Mouse (Mus musculus): ENCODE measurements around the gene Cwc22. TPM values are rescaled to one million over a fixed set of nuclear protein-coding genes. Genes with fewer than 3 reads are reported as not detected.

Cwc22 gene
- total RNA-seq, 1 experiment from 2014 or later = 43.8 TPM

DNA sequence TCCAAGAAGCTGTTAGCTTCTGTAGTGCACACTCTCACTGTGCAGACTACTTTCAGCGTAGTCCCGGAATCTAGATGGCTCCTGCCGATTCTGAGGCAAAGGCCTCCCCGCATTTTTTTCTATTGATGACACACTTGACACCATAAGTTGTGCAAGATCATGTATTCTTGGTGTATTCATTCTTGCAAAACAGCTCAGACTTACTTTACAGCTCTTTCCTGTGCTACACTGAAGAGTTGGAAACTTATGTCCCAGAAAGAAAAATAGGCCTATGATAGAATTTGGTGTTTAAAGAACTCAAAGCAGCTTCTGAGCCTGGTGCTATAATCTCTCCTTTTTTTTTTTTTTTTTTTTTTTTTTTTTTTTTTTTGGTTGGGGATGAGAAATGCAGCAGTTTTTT is 23.8 kb upstream of the Cwc22 start:
- DNase-seq = no peak

DNA sequence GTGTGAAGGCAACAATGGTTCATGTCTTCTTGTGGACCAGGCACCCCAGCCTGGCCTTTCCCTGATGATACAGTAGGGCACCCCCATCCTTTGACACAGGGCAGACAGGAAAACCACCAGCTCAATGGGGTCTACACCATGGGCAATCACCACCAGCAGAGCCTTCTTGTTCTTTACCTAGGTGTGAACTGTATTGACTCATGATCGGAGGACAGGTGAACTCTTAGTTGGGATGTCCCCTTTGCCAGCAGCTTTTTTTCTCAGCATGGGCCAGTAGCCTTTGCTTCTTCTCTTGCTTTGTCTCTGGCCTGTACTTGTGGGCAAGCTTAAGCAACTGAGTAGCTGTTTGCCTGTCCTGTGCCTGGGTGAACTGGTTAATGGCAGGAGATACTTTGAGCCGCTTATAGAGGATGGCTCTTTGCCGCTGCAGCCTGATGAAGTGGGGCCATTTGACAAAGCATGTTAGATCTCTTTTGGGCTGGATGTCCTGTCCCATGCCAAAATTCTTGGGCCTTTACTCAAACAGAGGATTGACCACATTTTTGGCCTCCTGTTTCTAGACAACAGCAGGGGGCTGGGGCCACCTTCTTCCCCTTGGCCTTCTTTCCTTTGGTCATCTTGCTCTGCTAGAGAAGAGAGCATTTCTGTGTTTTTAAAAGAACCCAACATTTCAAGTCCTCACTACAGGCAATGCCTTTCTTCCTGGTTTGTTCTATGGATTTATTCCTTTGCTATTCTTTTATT is 16.4 kb upstream of the Cwc22 start:
- DNase-seq = no peak

- no peak for DNase-seq
Measured at GRCm38 (mm10) chr2:77961256-77961655, 15.1 kb upstream of the Cwc22 start.

GRCm38 (mm10) chr2:77960711-77961110 is 14.5 kb upstream of the Cwc22 start:
- DNase-seq = no peak

DNA sequence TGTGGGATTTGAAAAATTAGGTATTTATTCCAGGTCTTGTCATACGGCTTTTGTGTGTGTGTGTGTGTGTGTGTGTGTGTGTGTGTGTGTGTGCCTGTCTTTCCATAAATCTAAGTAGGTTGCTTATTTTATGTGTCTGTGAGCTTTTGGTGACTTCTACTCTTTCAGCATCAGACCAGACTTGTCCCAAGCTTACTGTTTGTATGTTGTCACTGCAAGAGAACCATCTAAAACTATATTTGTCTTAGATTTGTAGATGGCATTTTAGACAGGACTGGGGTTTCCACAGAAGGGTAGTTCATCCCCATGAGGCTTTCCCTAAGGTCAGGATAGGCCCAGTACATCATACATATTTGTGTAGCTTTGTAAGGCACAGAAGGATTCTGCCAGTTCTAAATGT is 13.2 kb upstream of the Cwc22 start:
- DNase-seq = no peak

DNA sequence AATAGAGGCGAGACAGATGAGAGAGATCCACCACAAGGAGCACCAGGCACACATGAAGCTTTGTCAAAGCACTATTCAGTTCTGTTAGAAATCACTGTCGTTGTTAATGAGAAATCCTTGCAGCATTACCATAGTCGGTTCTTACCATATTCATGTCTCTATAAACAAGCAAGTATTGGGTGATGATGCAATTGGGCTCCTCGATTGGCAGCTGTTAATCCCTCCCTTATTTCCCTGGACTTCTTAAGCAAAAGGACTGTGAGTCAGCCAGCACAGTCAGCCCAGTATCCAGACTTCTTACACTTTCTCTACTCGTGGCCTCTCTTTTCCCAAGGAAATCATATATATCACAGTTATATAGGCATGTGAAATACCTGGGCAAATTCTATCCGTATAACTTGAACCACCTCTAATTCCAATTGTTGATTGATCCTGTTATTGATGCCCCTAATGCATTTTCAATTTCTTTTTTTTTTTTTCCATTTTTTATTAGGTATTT is 5.3 kb upstream of the Cwc22 start:
- no peak for DNase-seq

DNA sequence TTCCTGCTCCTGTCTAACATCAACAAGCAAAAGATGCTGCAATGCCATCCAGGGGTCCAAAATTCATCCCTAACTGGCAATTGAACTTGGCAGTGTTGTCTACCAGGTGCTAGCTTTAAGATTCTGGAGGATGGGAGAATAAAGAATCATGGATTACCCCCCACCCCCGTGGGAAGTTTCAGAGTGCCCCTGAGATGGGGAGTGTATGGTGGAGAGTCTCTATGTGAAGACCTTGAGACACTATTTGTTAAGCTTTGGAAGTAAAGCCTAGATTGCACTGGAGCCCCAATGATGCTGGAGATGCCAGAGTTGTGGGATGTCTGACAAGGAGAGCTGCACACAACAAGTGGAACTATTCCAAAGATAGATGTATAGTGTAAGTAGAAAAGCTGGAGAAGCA is 3.9 kb upstream of the Cwc22 start:
- no peak for DNase-seq

GRCm38 (mm10) chr2:77949521-77949920 is 3.3 kb upstream of the Cwc22 start:
- no peak for DNase-seq

DNA sequence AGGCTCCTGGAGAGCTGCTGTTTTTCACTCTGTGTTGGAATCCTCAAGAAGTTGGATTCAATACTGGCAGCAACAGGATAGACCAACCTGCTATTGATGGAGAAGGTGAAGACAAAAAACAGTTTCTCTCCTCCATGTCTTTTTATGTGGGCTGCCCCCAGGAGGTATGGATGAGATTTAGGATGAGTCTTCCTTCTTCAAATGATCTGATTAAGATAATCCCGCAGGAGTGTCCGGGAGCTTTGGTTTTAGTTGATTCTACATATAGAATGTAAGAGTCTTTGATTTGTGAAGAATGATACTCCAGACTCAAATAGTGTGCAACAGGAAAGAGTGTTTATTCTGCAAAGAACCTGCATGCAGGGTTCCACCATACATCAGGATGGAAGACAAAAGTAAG is 2.7 kb upstream of the Cwc22 start:
- no peak for DNase-seq

GRCm38 (mm10) chr2:77948126-77948525 is 2.0 kb upstream of the Cwc22 start:
- DNase-seq = no peak

GRCm38 (mm10) chr2:77947161-77947870 is 1.1 kb upstream of the Cwc22 start:
- DNase-seq = no peak

- DNase-seq = no peak
Measured at GRCm38 (mm10) chr2:77944860-77945595, 1.1 kb downstream of the Cwc22 start.

- no peak for DNase-seq
Measured at GRCm38 (mm10) chr2:77944281-77944680, 1.9 kb downstream of the Cwc22 start.

GRCm38 (mm10) chr2:77941944-77942343 is 4.2 kb downstream of the Cwc22 start:
- no peak for DNase-seq

- no peak for DNase-seq
Measured at GRCm38 (mm10) chr2:77938317-77938716, 7.9 kb downstream of the Cwc22 start.

GRCm38 (mm10) chr2:77937818-77938217 is 8.4 kb downstream of the Cwc22 start:
- no peak for DNase-seq

DNA sequence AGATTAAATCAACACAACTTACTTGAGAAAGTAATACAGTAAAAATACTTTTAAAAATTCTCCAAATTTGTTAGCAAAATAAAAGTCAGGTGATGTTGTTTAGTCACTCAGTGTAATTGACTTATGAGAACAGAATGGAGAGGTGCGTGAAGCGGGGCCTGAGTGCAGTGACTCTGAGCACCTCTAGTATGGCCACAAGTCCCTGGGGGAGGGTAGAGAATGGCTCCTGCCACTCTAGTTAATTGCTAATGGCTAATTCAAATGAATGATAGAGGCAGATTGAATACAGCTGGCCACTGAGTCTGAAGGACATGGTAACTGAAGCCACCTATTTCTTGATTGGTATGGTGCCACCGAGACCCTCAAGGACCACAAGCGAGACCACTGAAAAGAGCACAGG is 12.0 kb downstream of the Cwc22 start:
- DNase-seq = no peak

DNA sequence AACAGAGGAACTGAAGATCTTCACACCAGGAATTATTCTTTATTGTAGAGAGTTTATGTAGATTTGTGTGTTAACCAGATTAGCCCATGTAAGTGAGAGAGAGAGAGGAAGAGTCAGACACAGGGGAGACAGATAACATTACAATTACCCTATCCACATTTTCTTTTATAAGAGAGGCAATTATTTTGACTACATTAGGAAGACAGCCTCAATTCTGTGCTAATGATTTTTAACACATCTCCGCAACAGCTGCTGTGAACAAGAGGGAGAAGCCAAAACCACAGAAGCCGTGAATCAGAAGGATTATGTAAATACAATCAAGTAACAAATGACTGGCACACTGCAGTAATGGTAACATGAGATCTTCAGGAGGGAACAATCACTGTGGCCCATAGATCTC is 12.5 kb downstream of the Cwc22 start:
- DNase-seq = no peak

DNA sequence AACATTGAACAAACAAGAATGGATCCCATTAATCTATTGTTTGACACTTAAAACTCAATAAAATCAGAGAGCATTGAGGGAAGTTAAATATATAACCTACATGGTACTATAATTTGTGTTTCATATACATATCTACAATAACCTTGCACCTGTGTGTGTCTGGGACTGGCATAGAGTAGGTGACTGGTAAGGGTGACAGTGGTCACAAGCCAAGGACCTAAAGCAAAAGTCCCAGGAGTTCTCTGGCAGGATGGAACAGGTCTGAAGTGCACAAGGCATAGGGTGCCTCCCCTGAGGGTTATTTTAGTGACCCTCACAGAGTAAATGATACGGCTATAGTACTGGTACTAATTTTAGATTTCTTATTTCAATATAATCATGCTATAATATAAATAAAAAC is 14.2 kb downstream of the Cwc22 start:
- no peak for DNase-seq

- no peak for DNase-seq
Measured at GRCm38 (mm10) chr2:77928352-77928751, 17.8 kb downstream of the Cwc22 start.

- no peak for DNase-seq
Measured at GRCm38 (mm10) chr2:77926468-77926867, 19.7 kb downstream of the Cwc22 start.

DNA sequence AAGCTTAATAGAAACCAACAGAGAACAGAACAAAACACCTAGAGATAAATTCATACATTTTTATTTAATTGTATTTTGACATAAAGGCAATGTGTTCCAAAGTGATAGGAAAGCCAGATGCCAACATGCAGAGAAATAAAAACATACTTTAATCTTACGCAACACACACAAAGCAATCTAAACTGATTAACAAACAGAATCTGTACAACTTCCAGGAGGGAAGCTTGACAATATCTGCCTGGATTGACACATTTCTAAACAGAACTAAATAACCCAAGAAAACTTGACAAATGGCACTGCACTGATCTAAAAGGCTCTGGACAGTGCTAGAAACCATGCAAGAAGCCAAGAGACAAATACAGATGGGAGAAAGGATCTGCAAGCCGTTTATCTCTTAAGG is 20.2 kb downstream of the Cwc22 start:
- no peak for DNase-seq
